Mouse (Mus musculus): Measurements from ENCODE around the gene Trio.

DNA sequence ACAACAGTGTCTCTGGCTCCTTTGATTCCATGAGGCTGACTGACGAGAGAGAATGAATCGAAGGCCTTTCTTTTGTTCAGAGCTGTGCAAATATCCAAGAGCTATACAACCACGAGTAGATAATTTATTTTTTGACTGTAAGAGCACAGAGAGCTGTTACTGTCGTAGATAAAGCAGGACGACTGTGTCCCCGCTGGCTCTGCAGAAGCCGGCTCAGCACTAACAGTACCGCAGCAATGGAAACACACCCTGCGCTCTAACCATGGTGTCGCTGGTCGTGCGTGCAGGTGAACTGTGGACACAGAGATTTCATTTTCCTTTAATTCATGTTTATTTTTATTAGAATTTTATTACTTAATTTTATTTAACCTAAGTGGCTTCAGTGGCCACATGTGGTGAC is 131.5 kb downstream of the Trio start:
- TF ChIP-seq CTCF (IDR thresholded peaks at IDR 0.05; ENCODE audit: borderline replicate concordance, insufficient read depth, low read depth, low read length) (no peak), POLR2A (IDR thresholded peaks at IDR 0.05; ENCODE audit: borderline replicate concordance, insufficient read depth, low read length) (no peak)
